ENCODE assay signal across 8 mouse cellular contexts in the genomic region with DNA sequence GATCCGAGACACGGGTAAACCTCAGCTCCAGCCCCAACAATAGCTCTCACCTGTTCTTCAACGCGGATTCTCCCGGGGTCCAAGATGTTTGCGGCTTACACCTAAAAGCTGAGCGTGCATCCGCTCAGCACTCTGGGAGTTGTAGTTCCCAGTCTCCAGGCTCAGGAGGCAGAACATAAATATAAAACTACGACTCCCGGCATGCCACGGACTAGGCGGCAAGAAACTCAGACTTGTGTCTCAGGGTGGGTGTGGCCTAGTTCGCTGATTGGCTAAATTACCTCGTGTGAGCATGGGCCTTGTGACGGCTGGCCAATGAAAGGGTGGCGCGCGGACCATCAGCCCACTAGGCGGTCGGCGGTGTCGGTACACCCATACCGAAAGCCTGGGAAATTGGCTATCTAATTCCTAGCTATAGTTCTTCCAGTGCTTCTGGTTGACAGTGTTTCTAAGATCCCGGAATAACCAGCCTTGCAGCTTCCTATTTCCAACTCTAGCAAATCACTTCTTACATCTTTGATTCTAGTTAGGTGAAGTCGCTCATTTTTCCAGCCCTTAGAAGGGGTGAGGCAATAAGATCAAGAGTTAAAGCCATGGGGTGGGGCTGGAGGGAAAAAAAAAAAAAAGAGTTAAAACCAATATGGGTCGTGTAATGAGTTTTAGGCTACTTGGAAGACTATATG. TPM values are rescaled to one million over a fixed set of nuclear protein-coding genes. Genes with fewer than 3 reads are reported as not detected.
DNase-seq lines count a peak whose midpoint lies in the region; ATAC-seq and TF ChIP-seq lines count a peak whose summit lies in the region.

Fdps (minus strand) TSS at position 148 of the 683 bp plus-strand sequence.

- in situ Hi-C loops in ES-E14 (cut with MboI; ENCODE audit: low sequenced_read_pairs in 2 of 2, unreplicated experiment in 2 of 2) = no loop called here

- peak; percentile 98 for DNase-seq in ES-E14 (ENCODE audit: low read depth, low spot score)
- peak; percentile 99 for DNase-seq in cerebellum, adult 11-12 months
- peak; percentile 94 for DNase-seq in heart, postnatal 25 days (ENCODE audit: low spot score)
- peak; percentile 97 to 99 for DNase-seq in layer of hippocampus, adult 18-20 months (ENCODE audit: low spot score in 2 of 2)
- DNase-seq in lung, adult 2 months = peak; percentile 87
- DNase-seq in thymus, adult 18-20 months = peak; percentile 92 to 97

- peak within 1 kb of the TSS; percentile 70 for H3K27ac ChIP-seq in ES-E14 (ENCODE audit: insufficient read depth, low read depth, low read length, poor library complexity, severe bottlenecking)
- H3K27ac ChIP-seq in forebrain, embryonic 15.5 days (replicated peaks) = peak within 1 kb of the TSS; percentile 87

- intact Hi-C loops in heart, postnatal 25 days (cut with DNase I) = no loop called here

- no peaks in the 10 kb centered on the region for H3K9me3 ChIP-seq in ES-E14 (ENCODE audit: control insufficient read depth, insufficient read depth, low read depth, low read length)
- no peaks in the 10 kb centered on the region for H3K9me3 ChIP-seq in forebrain, embryonic 15.5 days

- ATAC-seq in forebrain, embryonic 15.5 days (replicated peaks) = peak; percentile 100
- ATAC-seq in neutrophil, adult 5-6 weeks (ENCODE audit: extremely low read depth, insufficient number of reproducible peaks, low FRiP score, poor library complexity, severe bottlenecking) = peak; percentile 99

- peak within 1 kb of the TSS; percentile 83 to 97 for H3K4me3 ChIP-seq in ES-E14 (ENCODE audit: insufficient read depth in 1 of 2, low read depth in 1 of 2, low read length in 2 of 2, poor library complexity in 1 of 2, severe bottlenecking in 1 of 2)
- H3K4me3 ChIP-seq in forebrain, embryonic 15.5 days = peak within 1 kb of the TSS; percentile 79
- H3K4me3 ChIP-seq in lung, adult 2 months (replicated peaks; ENCODE audit: extremely low read depth, low read depth, low read length) = peak within 1 kb of the TSS; percentile 78

- no peaks in the 10 kb centered on the region for H3K27me3 ChIP-seq in forebrain, embryonic 15.5 days

- peak within 1 kb of the TSS; percentile 80 for H3K4me2 ChIP-seq in forebrain, embryonic 15.5 days (replicated peaks)

- peak; percentile 64; the same call in 1 of the 2 replicates for TF ChIP-seq POLR2A in lung, adult 2 months (IDR thresholded peaks at IDR 0.05; ENCODE audit: borderline replicate concordance, extremely low read depth, low read depth, low read length)

- under 1% methylated on average over 26 of the region's 26 CpGs for WGBS in forebrain, embryonic 15.5 days
- WGBS in lung, adult 2 months = under 1% methylated on average over 26 of the region's 26 CpGs

- H3K9ac ChIP-seq in ES-E14 (ENCODE audit: insufficient read depth, low read depth, low read length, poor library complexity, severe bottlenecking) = peak within 1 kb of the TSS; percentile 77
- H3K9ac ChIP-seq in forebrain, embryonic 15.5 days (replicated peaks) = peak within 1 kb of the TSS; percentile 63

- peaks cover 0 to 5% of the 10 kb centered on the region in 2 experiments; a peak in 2 of 4 replicates for H3K4me1 ChIP-seq in ES-E14 (ENCODE audit: control insufficient read depth in 2 of 2, insufficient read depth in 2 of 2, low read length in 2 of 2, poor library complexity in 1 of 2)
- peaks cover 30% of the 10 kb centered on the region for H3K4me1 ChIP-seq in forebrain, embryonic 15.5 days
- peaks cover 3% of the 10 kb centered on the region for H3K4me1 ChIP-seq in lung, adult 2 months (ENCODE audit: control insufficient read depth, insufficient read depth, low read length)

- H3K36me3 ChIP-seq in ES-E14 (ENCODE audit: control insufficient read depth, insufficient read depth, low read length, poor library complexity, severe bottlenecking) = peaks cover 22% of the 10 kb centered on the region
- peaks cover 20% of the 10 kb centered on the region for H3K36me3 ChIP-seq in forebrain, embryonic 15.5 days

- no peak for TF ChIP-seq CTCF in lung, adult 2 months (IDR thresholded peaks at IDR 0.05; ENCODE audit: insufficient read depth, low read length)

TF ChIP-seq in ES-E14, 5 proteins besides CTCF, POLR2A, EP300 and RAD21:
- TF ChIP-seq CHD2 (IDR thresholded peaks at IDR 0.05; ENCODE audit: low read depth, low read length) (no peak), ZC3H11A (IDR thresholded peaks at IDR 0.05; ENCODE audit: borderline replicate concordance, low read depth, low read length) (no peak), MAFK (IDR thresholded peaks at IDR 0.05; ENCODE audit: insufficient read depth, low read depth, low read length) (peak; percentile 96), HCFC1 (IDR thresholded peaks at IDR 0.05; ENCODE audit: borderline replicate concordance, insufficient read depth, low read length) (peak; percentile 100), ZNF384 (IDR thresholded peaks at IDR 0.05; ENCODE audit: low read depth, low read length) (peak; percentile 81)

RNA-seq across cellular contexts. Expression of gene Fdps, which starts in this region (rescaled TPM):
- 181 and 184 TPM in 2 replicates for total RNA-seq in ES-E14 (2012; rRNA removed)
- 364 and 375 TPM in 2 replicates for polyA plus RNA-seq in forebrain, embryonic 15.5 days (2015; fragmentation: Nextera tagmentation; extraction: Ambion mirVana)
- total RNA-seq in heart, postnatal 25 days (2021) = 10 to 100 TPM; 20.7 to 22.3 TPM
- total RNA-seq in layer of hippocampus, adult 18-20 months (2021) = 10 to 100 TPM; 83.7 to 91.9 TPM
- 81.2 and 128 TPM in 2 replicates for polyA plus RNA-seq in lung, adult 2 months (2012; rRNA removed)
- 20.7 and 26.5 TPM in 2 replicates for total RNA-seq in neutrophil, adult 5-6 weeks (2017)

Comparison
In these comparisons a context has a peak if more than half of its experiments do, and no peak if none do; other contexts are left out.
1. Peak in every context shown above with its lines: DNase-seq, ATAC-seq, H3K4me3 ChIP-seq and H3K27ac ChIP-seq.